Mouse (Mus musculus): ENCODE results near the gene Mrpl33. TPM values are rescaled to one million over a fixed set of nuclear protein-coding genes. Genes with fewer than 3 reads are reported as not detected.
A peak's percentile ranks its signal among the peaks of the same experiment; 100 is the strongest.

Mrpl33 gene
- 256 and 289 TPM in 2 replicates for polyA plus RNA-seq (2016; fragmentation: Nextera tagmentation; extraction: Ambion mirVana)

DNA sequence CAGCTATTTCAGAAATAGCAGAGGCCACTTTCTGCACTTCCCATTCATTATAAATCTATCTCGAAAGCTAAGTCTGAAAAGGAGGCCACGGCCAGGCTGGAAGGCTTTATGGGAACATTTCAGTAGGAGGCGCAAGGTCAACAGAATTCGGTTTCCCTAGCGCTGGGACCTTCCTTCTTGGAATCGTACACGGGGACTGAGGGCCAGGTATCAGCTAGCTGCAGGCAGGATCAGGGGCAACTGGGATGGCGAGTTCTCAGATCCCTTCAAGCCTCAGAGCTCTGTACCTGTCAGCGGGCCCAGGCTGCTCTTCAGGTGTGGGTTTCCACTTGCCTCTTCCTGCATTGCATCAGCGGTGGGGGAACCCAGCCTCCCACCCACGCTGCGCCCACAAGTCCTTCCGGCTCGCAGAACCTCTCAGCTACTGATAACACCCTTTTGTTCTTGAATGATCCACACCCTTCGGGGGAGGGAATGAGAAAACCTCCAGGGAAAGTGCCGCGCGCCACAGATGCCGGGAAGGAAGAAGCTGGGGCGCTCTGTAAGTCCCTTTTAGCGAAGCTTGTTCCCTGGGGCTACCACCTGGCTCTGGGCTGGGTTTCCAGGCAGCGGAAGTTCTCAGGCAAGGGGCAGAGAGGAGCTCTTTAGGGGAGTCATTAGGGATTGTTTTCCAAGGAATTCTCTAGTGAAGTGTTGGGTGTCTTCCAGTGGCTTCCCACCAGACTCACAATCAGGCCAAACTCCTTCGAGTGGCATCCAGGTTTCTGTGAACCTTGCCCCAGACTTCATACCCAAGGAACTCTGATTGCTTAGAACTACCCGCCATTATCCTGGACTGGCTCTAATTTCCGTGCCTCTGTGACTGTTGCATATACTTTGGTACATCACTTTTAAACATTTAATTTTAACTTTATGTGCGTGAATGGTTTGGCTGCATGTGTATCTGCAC lies at the start of gene Mrpl33:
TSS of gene Mrpl33 (plus strand) at position 455 of the 949 bp plus-strand sequence.
- H3K27ac ChIP-seq = no peak within 1 kb of the TSS

DNA sequence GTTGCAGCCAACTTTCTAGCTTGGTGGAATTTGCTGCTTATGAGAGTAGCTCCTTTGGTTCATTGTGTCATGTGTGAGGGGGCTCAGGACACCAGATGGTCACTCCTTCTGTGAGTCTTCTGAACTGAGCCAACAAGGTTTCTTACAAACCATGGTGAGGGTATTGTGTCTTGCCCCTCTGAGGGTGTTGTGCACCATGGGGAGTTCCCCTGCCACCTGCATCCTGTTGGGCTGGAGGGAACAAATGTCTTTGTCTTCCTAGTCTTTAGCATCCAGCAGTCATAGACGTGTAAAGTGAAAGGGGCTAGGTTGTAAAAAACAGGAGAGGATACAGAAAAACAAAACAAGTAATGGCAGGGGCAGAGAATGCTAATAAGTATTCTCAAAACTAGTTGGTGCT lies 37.3 kb upstream of the Mrpl33 start:
- 50% methylated on average over 1 of the region's 1 CpGs for WGBS
- Histone ChIP-seq H3K4me3 (replicated peaks) (no peak overlapping the region), H3K9ac (replicated peaks) (no peak overlapping the region), H3K4me2 (no peak overlapping the region), H3K4me1 (replicated peaks) (no peaks in the 10 kb centered on the region), H3K9me3 (no peaks in the 10 kb centered on the region), H3K27me3 (no peaks in the 10 kb centered on the region), H3K36me3 (peaks cover 67% of the 10 kb centered on the region), H3K27ac (no peak overlapping the region)
- ATAC-seq (ENCODE audit: insufficient number of reproducible peaks, insufficient read depth, low FRiP score, low TSS enrichment, low read depth) = no peak

More for the DNA sequence above, at the start of gene Mrpl33:
- Histone ChIP-seq H3K4me2 (peak within 1 kb of the TSS; percentile 71), H3K36me3 (no peaks in the 10 kb centered on the region), H3K27me3 (no peaks in the 10 kb centered on the region; the same call in 1 of the 2 replicates), H3K9ac (replicated peaks) (peak within 1 kb of the TSS; percentile 64), H3K4me1 (replicated peaks) (peaks cover 13% of the 10 kb centered on the region), H3K4me3 (replicated peaks) (peak within 1 kb of the TSS; percentile 38), H3K9me3 (no peaks in the 10 kb centered on the region)
- 6% methylated on average over 26 of the region's 26 CpGs for WGBS
- ATAC-seq (ENCODE audit: insufficient number of reproducible peaks, insufficient read depth, low FRiP score, low TSS enrichment, low read depth) = no peak

DNA sequence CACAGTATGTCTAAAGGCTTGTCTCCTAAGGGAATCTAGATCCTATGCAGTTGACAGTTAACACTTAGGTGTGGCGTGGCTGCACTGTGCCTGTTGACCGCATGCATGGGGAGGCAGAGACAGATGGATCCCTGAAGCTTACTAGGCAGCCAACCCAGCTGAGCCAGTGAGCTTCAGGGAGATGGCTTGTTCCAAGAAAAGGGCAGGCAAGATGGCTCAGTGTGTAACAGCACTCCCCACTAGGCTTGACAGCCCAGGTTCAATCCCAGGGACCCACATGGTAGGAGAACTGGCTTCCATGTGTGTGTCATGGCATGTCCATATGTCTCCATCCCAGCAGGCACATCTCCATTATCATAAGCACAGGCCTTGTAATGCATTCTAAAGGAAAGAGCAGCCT lies 36.4 kb upstream of the Mrpl33 start:
- 93% methylated on average over 2 of the region's 2 CpGs for WGBS
- no peak for ATAC-seq (ENCODE audit: insufficient number of reproducible peaks, insufficient read depth, low FRiP score, low TSS enrichment, low read depth)
- H3K27me3 ChIP-seq = no peaks in the 10 kb centered on the region

DNA sequence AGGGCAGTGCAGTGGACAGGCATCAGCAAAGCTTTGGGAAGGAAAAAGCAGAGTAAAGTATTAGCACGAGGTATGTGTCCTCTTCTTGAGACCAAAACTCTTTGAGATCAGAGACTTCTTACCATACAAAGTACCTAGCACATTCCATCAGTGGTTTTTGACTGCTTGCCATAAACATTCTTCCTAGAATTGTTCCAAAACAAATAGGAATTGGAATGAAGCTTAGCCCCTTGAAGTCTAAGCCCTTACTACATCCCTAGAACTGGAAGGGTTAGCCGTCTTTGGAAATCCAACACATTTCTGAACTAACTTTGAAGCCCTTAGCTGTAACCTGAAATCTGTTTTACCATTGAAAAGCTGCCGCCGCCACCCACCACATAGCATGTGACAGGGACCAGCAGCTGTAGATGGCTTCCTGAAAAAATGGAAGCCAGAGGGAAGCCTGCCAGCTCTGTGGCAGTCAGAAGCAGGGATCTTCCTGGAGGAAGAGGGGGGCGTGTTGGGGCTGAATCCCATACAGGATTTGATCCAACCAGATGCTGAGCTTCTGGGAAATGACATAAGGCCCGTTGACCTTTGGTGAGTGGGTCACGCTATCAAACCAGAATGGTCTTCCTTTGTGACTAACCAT lies 34.6 kb upstream of the Mrpl33 start:
- Histone ChIP-seq H3K9me3 (no peaks in the 10 kb centered on the region), H3K27me3 (no peaks in the 10 kb centered on the region), H3K27ac (no peak overlapping the region), H3K4me2 (no peak overlapping the region), H3K4me3 (replicated peaks) (no peak overlapping the region), H3K4me1 (replicated peaks) (no peaks in the 10 kb centered on the region), H3K9ac (replicated peaks) (no peak overlapping the region), H3K36me3 (peaks cover 44% of the 10 kb centered on the region)
- no peak for ATAC-seq (ENCODE audit: insufficient number of reproducible peaks, insufficient read depth, low FRiP score, low TSS enrichment, low read depth)
- WGBS = 87% methylated on average over 7 of the region's 7 CpGs

More for the DNA sequence above, 36.4 kb upstream of the Mrpl33 start:
- Histone ChIP-seq H3K4me2 (no peak overlapping the region), H3K9me3 (no peaks in the 10 kb centered on the region), H3K9ac (replicated peaks) (no peak overlapping the region), H3K4me1 (replicated peaks) (no peaks in the 10 kb centered on the region), H3K36me3 (peaks cover 58% of the 10 kb centered on the region), H3K27ac (no peak overlapping the region), H3K4me3 (replicated peaks) (no peak overlapping the region)

DNA sequence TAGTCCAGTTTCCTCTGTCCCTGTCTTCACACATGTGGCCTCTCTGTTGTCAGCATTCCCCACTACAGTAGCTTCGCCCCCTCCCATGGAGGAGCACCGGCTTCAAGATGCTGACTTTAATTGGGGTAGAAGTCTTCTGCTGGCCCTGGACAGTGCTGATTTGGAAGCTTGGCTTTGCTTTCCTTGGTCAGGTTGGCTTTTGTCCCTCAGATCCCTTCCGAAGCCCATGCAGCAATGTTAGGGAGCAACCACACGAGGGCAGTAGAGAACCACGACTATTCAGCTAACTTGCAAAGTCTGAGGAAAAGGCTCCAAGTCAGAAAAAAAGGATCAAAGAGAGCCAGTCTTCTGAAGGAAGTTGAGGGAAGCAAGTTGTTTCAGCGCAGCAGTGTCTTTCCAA lies 33.2 kb upstream of the Mrpl33 start:
- Histone ChIP-seq H3K27ac (no peak overlapping the region), H3K4me2 (no peak overlapping the region), H3K4me1 (replicated peaks) (no peaks in the 10 kb centered on the region), H3K9me3 (no peaks in the 10 kb centered on the region), H3K36me3 (peaks cover 35% of the 10 kb centered on the region; the same call in 1 of the 2 replicates), H3K9ac (replicated peaks) (no peak overlapping the region), H3K4me3 (replicated peaks) (no peak overlapping the region), H3K27me3 (no peaks in the 10 kb centered on the region)
- no peak for ATAC-seq (ENCODE audit: insufficient number of reproducible peaks, insufficient read depth, low FRiP score, low TSS enrichment, low read depth)
- 6% methylated on average over 6 of the region's 6 CpGs for WGBS

DNA sequence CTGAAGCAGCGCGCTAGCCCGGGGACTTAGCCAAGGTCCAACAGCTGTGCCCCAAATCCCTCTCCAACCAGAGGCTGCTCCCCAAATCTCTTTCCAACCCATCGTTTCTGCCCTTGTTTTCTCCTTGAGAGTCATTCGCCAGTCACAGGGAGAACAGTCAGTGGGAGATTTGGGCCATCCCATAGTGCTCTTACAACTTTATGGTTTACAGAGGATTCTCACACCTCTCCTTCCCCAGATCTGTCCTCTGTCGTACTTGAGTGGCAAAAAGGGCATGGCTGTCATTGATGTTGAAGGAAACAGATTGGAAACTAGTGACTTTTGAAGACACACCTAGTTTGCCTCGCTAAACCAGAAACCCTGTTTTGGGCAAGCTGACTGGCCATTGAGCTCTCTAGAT lies 32.8 kb upstream of the Mrpl33 start:
- Histone ChIP-seq H3K27ac (no peak overlapping the region), H3K27me3 (no peaks in the 10 kb centered on the region), H3K36me3 (peaks cover 35% of the 10 kb centered on the region; the same call in 1 of the 2 replicates), H3K4me3 (replicated peaks) (no peak overlapping the region), H3K9ac (replicated peaks) (no peak overlapping the region), H3K4me1 (replicated peaks) (no peaks in the 10 kb centered on the region), H3K4me2 (no peak overlapping the region), H3K9me3 (no peaks in the 10 kb centered on the region)
- ATAC-seq (ENCODE audit: insufficient number of reproducible peaks, insufficient read depth, low FRiP score, low TSS enrichment, low read depth) = no peak
- 31% methylated on average over 7 of the region's 7 CpGs for WGBS

DNA sequence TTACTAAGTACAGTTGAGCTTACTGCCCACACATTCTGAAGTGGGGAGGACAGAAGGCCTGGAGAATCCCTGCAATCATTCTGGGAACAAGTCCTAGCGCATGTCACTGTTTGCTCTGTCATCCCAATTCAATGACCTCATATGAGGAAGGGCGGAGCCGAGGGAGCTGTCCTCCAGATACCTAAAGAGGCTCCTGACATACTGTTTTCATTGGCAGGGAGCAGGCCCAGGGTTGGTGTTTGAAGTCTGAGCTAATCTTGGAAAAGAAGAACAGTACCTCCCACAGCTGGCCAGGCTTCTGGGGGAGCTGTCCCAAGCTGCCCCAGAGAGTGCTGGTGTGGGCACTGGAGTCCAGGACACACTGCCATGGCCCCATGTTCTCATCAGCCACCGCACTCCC lies 31.8 kb upstream of the Mrpl33 start:
- H3K9ac ChIP-seq (replicated peaks) = no peak overlapping the region
- no peak for ATAC-seq (ENCODE audit: insufficient number of reproducible peaks, insufficient read depth, low FRiP score, low TSS enrichment, low read depth)

DNA sequence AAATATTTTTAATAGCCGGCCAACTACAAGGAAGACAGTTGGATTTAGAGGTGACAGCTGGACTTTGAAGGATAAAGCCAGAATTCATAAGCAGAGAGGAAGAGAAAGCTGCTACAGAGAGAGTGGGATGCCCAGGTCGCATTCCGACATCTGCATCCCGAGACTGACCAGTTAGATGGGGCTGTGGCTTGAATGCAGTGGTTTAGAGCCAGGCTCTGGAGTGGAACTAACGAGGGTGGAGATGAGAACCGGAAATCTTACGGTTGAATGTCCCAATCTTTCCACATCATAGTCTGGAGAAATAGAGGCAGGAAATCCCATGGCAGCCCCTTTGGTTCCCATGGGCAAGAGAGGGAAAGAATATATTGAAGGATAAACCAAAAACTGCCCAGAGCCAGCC lies 30.7 kb upstream of the Mrpl33 start:
- no peak overlapping the region for H3K9ac ChIP-seq (replicated peaks)
- ATAC-seq (ENCODE audit: insufficient number of reproducible peaks, insufficient read depth, low FRiP score, low TSS enrichment, low read depth) = no peak
- no peaks in the 10 kb centered on the region for H3K9me3 ChIP-seq
- peaks cover 6% of the 10 kb centered on the region; the same call in 1 of the 2 replicates for H3K4me1 ChIP-seq (replicated peaks)
- WGBS = 90% methylated on average over 7 of the region's 7 CpGs
- H3K27ac ChIP-seq = no peak overlapping the region
- H3K36me3 ChIP-seq = peaks cover 17% of the 10 kb centered on the region; the same call in 1 of the 2 replicates
- H3K27me3 ChIP-seq = no peaks in the 10 kb centered on the region
- no peak overlapping the region for H3K4me2 ChIP-seq
- H3K4me3 ChIP-seq (replicated peaks) = no peak overlapping the region

More for the DNA sequence above, 31.8 kb upstream of the Mrpl33 start:
- Histone ChIP-seq H3K9me3 (no peaks in the 10 kb centered on the region), H3K36me3 (peaks cover 25% of the 10 kb centered on the region; the same call in 1 of the 2 replicates), H3K27ac (no peak overlapping the region), H3K27me3 (no peaks in the 10 kb centered on the region), H3K4me2 (no peak overlapping the region), H3K4me1 (replicated peaks) (no peaks in the 10 kb centered on the region), H3K4me3 (replicated peaks) (no peak overlapping the region)
- 82% methylated on average over 4 of the region's 4 CpGs for WGBS

DNA sequence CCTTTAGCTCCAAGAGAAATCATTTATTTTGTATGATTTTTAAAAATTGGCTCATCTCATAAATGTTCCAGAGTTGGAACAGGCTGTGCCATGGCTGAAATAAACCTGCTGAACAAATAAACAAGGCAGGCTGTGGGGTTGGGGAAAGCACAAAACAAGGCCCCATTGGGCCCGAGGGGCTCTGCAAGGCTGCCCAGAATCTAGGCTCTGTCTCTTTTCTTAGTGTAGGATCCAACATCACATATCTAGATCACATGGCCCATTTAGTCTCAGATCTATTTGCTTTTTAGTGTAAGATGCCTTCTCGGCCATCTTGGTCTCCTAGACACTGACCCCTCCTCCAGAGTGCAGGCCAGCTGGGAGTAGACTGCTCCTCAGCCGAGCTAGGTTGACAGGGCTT lies 30.3 kb upstream of the Mrpl33 start:
- Histone ChIP-seq H3K9me3 (no peaks in the 10 kb centered on the region), H3K9ac (replicated peaks) (no peak overlapping the region), H3K27me3 (no peaks in the 10 kb centered on the region), H3K27ac (no peak overlapping the region), H3K36me3 (peaks cover 14% of the 10 kb centered on the region; the same call in 1 of the 2 replicates), H3K4me3 (replicated peaks) (no peak overlapping the region), H3K4me1 (replicated peaks) (peaks cover 11% of the 10 kb centered on the region; the same call in 1 of the 2 replicates), H3K4me2 (no peak overlapping the region)
- 64% methylated on average over 3 of the region's 3 CpGs for WGBS
- ATAC-seq (ENCODE audit: insufficient number of reproducible peaks, insufficient read depth, low FRiP score, low TSS enrichment, low read depth) = no peak

DNA sequence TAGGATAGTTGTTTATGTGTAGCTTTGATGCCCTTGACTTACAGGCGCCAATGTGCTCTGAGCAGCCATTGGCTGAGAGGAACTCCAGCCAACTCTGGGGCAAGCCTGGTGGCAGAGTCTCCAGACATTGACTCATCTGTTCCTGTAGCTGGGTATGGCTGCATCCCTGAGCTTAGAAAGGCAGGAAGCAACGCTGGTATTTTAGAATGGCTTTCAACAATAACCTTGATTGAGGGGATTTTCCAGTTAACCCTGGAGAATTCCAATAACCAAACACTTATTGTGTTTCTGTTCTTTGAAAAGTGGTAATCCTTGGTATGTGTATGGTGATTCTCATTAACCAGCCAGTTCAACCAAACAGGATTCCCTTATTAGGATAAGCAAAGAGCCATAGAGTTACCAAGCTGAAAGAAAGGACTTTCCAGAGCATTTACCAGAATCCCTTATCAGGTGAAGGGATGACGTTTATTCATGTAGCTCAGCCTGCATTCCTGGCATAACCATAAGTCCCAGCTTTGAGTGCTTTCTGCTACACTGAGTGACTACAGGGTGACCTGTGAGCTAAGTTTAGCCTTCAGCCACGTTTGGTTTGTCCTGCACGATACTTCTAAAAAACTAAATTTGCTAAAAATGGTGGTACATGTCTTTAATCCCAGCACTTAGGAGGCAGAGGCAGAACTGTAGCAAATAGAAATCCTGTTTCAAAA lies 28.6 kb upstream of the Mrpl33 start:
- ATAC-seq (ENCODE audit: insufficient number of reproducible peaks, insufficient read depth, low FRiP score, low TSS enrichment, low read depth) = no peak
- no peaks in the 10 kb centered on the region for H3K36me3 ChIP-seq
- H3K9ac ChIP-seq (replicated peaks) = no peak overlapping the region
- H3K27me3 ChIP-seq = no peaks in the 10 kb centered on the region
- H3K9me3 ChIP-seq = no peaks in the 10 kb centered on the region
- no peak overlapping the region for H3K4me2 ChIP-seq
- H3K27ac ChIP-seq = no peak overlapping the region
- peaks cover 13% of the 10 kb centered on the region; the same call in 1 of the 2 replicates for H3K4me1 ChIP-seq (replicated peaks)
- no peak overlapping the region for H3K4me3 ChIP-seq (replicated peaks)
- WGBS = 88% methylated on average over 5 of the region's 5 CpGs

Measured in limb, embryonic 12.5 days (tissue).